Mouse (Mus musculus) neural tube, embryonic 11.5 days (tissue): Measurements from ENCODE around the gene Wdr26. TPM values are rescaled to one million over a fixed set of nuclear protein-coding genes. Genes with fewer than 3 reads are reported as not detected.

ENCODE experiments used
- polyA plus RNA-seq: library from polyadenylated mRNA; unstranded; fragments of >200 nt; fragmentation: Nextera tagmentation; extraction: Ambion mirVana; gene quantifications from 2 replicates; pipeline ENCODE4 v1.2.1, GENCODE M21; 2014

Gene Wdr26
- polyA plus RNA-seq, 1 experiment from 2014 or later: 37.8 TPM

Other genes with a start within 250 kb of the Wdr26 start
- gene Ephx1, start 191.1 kb downstream of the Wdr26 start, polyA plus RNA-seq: 1.6 and 2.7 TPM in 2 replicates
- not detected in 2 replicates for gene 9130409I23Rik, start 160.8 kb downstream of the Wdr26 start, polyA plus RNA-seq
- gene Nvl, start 67.8 kb downstream of the Wdr26 start, polyA plus RNA-seq: 39.2 and 39.3 TPM in 2 replicates
- gene Cnih4, start 67.3 kb downstream of the Wdr26 start, polyA plus RNA-seq: 94.2 and 106 TPM in 2 replicates
- 2.1 TPM in 2 replicates for gene Cnih3, start 140.6 kb upstream of the Wdr26 start, polyA plus RNA-seq